Mouse (Mus musculus) heart, embryonic 10.5 days (tissue): ENCODE data around the gene Rasgef1a. TPM values are rescaled to one million over a fixed set of nuclear protein-coding genes. Genes with fewer than 3 reads are reported as not detected.

Experiments used
- DNase-seq: peaks from one replicate; pipeline ENCODE4 v3.0.0-alpha.2; 2017; ENCODE audit warnings: low spot score
- H3K27ac ChIP-seq: fragments of 300-500 bp; sonication (generic); 2 replicates; pipeline ENCODE4 v1.5.1; 2016; ENCODE audit warnings: mild to moderate bottlenecking
- H3K27me3 ChIP-seq: fragments of 300-500 bp; sonication (generic); 2 replicates; pipeline ENCODE4 v1.6.1; 2016; ENCODE audit warnings: mild to moderate bottlenecking; ENCODE audit not compliant: poor library complexity, insufficient read depth, severe bottlenecking
- H3K36me3 ChIP-seq: fragments of 300-500 bp; sonication (generic); 2 replicates; pipeline ENCODE4 v1.6.1; 2016; ENCODE audit warnings: mild to moderate bottlenecking, moderate library complexity
- H3K4me1 ChIP-seq: fragments of 300-500 bp; sonication (generic); 2 replicates; pipeline ENCODE4 v1.6.1; 2016; ENCODE audit warnings: mild to moderate bottlenecking
- H3K4me3 ChIP-seq: fragments of 300-500 bp; sonication (generic); 2 replicates; pipeline ENCODE4 v1.5.1; 2016; ENCODE audit warnings: mild to moderate bottlenecking, moderate library complexity
- H3K9me3 ChIP-seq: fragments of 300-500 bp; sonication (generic); 2 replicates; pipeline ENCODE4 v1.6.1; 2016; ENCODE audit warnings: mild to moderate bottlenecking, moderate library complexity
- WGBS: fragments of 180-500 bp; shearing (Covaris S2); methylation state at CpG from one replicate; pipeline ENCODE4 v1.1.7; 2016; 5-methylcytosine and 5-hydroxymethylcytosine counted together
- microRNA-seq: library from miRNA; unstranded; fragments of <30 nt; microRNA quantifications from one replicate; pipeline ENCODE4, GENCODE M21; 2017
- polyA plus RNA-seq: library from polyadenylated mRNA; unstranded; fragments of >200 nt; fragmentation: Nextera tagmentation; extraction: Ambion mirVana; gene quantifications from 2 replicates; pipeline ENCODE4 v1.2.1, GENCODE M21; 2016

Rasgef1a gene
- polyA plus RNA-seq, 1 experiment from 2014 or later: 0.35 TPM

GRCm38 (mm10) chr6:118127827-118128487, 116.7 kb downstream of the Rasgef1a start:
- Histone ChIP-seq H3K9me3 (no peaks in the 10 kb centered on the region), H3K36me3 (peaks cover 9% of the 10 kb centered on the region), H3K4me1 (peaks cover 20% of the 10 kb centered on the region; the same call in 1 of the 2 replicates), H3K27me3 (no peaks in the 10 kb centered on the region), H3K27ac (no peak overlapping the region), H3K4me3 (no peak overlapping the region)
- no peak for DNase-seq
- WGBS: 14% methylated on average over 6 of the region's 6 CpGs

GRCm38 (mm10) chr6:118130022-118130421, 118.8 kb downstream of the Rasgef1a start:
- Histone ChIP-seq H3K27me3 (no peaks in the 10 kb centered on the region), H3K4me1 (peaks cover 20% of the 10 kb centered on the region; the same call in 1 of the 2 replicates), H3K27ac (no peak overlapping the region), H3K36me3 (peaks cover 4% of the 10 kb centered on the region), H3K9me3 (no peaks in the 10 kb centered on the region), H3K4me3 (no peak overlapping the region)
- 69% methylated on average over 2 of the region's 2 CpGs for WGBS
- no peak for DNase-seq

DNA sequence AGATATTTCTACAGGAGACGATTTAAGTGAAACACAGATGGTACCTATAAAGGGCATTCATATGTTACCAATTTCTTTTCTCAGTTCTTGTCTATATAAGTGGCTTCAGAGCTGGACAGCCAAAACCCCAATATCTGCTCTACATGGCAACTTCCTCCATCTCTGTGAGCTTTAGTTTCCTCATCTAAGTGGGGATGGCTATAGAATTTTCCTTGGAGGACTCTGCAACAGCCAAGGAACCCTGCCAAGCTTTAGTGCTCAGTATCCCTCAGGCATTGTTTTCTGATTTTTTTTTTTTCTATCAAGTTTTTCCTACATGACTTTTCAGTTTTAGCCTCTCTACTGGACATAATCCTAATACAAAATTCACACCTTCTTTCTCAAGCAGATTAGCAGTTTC, 123.2 kb downstream of the Rasgef1a start:
- no peak overlapping the region for H3K4me3 ChIP-seq
- H3K27ac ChIP-seq: no peak overlapping the region
- H3K36me3 ChIP-seq: no peaks in the 10 kb centered on the region
- H3K4me1 ChIP-seq: 0 out of 2 replicates have a peak, but pooled peaks cover 2% of the 10 kb centered on the region
- WGBS: 87% methylated on average over 1 of the region's 1 CpGs
- no peaks in the 10 kb centered on the region for H3K27me3 ChIP-seq
- no peak for DNase-seq
- H3K9me3 ChIP-seq: no peaks in the 10 kb centered on the region

- DNase-seq: no peak
- 0 out of 2 replicates have a peak, but pooled peaks cover 2% of the 10 kb centered on the region for H3K4me1 ChIP-seq
These were observed 125.9 kb downstream of the Rasgef1a start for GRCm38 (mm10) chr6:118137148-118137547.

DNA sequence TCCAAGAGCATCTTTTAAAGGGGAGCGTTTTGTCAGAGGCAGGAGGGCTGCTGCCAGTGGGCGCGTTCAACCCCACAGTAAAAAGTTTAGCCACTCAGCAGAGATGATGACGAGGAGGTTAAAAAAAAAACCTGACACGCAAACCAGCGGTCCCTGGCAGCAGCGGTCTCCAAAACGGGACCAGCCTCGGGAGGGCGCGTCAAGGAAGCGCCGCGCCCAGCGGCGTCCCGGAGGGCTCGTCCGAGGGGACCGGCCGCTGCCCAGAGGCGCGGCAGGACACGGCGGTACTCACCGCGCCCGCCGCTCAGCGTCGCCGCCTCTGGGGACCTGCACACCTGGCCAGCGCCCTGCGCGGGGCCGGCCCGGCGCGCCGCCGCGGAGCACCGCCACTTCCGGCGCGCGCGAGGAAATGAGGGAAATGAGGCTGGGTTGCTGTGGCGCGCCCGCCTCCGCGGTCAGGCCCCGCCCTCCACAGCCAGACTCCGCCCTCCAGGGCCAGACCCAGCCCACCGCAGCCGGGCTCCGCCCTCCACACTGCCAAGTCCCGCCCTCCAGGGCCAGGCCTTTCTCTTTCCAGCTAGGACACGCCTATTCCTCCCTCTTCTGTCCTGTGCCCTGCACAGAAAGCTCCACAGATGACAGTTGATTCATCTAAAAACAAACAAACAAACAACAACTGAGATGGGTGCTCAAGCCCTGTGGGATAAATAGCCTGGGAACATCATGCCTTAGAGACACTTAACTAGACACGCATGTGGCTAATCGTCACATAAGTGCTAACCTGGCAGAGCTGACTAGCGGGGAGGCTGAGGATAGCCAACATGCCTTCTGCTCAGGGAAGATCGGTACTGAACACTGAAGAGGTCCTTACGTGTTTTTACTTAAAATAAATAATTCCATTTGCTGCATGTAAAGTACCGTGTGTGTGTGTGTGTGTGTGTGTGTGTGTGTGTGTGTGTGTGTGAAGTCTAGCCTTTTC, 127.8 kb downstream of the Rasgef1a start, which contains the start of gene Csgalnact2:
Gene Csgalnact2, minus strand, starts transcription at position 410 of the 979 bp plus-strand sequence.
- no peaks in the 10 kb centered on the region; the same call in 1 of the 2 replicates for H3K27me3 ChIP-seq
- H3K4me3 ChIP-seq: peak within 1 kb of the TSS; percentile 84
- WGBS: 7% methylated on average over 66 of the region's 66 CpGs
- 0 out of 2 replicates have a peak, but pooled peaks cover 2% of the 10 kb centered on the region for H3K4me1 ChIP-seq
- no peaks in the 10 kb centered on the region for H3K9me3 ChIP-seq
- H3K36me3 ChIP-seq: no peaks in the 10 kb centered on the region
- DNase-seq: peak; percentile 97
- peak within 1 kb of the TSS; percentile 95 for H3K27ac ChIP-seq

More at GRCm38 (mm10) chr6:118137148-118137547, 125.9 kb downstream of the Rasgef1a start:
- H3K9me3 ChIP-seq: no peaks in the 10 kb centered on the region
- no peak overlapping the region for H3K4me3 ChIP-seq
- 72% methylated on average over 2 of the region's 2 CpGs for WGBS
- H3K36me3 ChIP-seq: no peaks in the 10 kb centered on the region
- no peak overlapping the region for H3K27ac ChIP-seq
- no peaks in the 10 kb centered on the region; the same call in 1 of the 2 replicates for H3K27me3 ChIP-seq

DNA sequence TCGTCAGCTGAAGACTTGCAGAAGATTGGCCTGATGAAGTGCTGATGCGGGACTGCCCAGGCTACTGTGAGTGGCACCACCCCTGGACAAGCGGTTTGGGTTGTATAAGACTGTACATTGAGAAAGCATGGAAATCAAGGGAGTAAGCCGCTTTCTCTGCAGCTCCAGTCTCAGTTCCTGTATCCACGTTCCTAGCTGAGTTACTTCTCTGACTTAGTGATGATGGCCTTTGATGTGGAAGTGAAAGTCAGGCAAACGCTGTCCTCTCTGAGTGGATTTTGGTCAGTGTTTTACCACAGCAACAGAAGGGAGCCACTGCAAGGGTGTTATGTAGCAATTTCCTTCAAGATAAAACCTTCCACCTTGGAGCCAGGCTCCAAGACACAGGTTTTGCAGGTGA, 129.7 kb downstream of the Rasgef1a start:
- Histone ChIP-seq H3K9me3 (0 out of 2 replicates have a peak, but pooled peaks cover 3% of the 10 kb centered on the region), H3K27me3 (no peaks in the 10 kb centered on the region; the same call in 1 of the 2 replicates), H3K27ac (no peak overlapping the region), H3K4me1 (0 out of 2 replicates have a peak, but pooled peaks cover 2% of the 10 kb centered on the region), H3K4me3 (no peak overlapping the region), H3K36me3 (no peaks in the 10 kb centered on the region)
- no peak for DNase-seq
- 76% methylated on average over 6 of the region's 6 CpGs for WGBS

Small RNA genes within 50 kb of the gene (microRNA-seq; reads per million reads assigned to microRNA genes)
- not detected for gene Mir7044

Other genes starting within 250 kb of the Rasgef1a start
- gene Zfp637, start 170.3 kb upstream of the Rasgef1a start, polyA plus RNA-seq: 58.5 and 73.6 TPM in 2 replicates
- 4.2 and 6.3 TPM in 2 replicates for gene Zfp239, start 149.3 kb upstream of the Rasgef1a start, polyA plus RNA-seq
- gene Hnrnpf, start 111.1 kb upstream of the Rasgef1a start, polyA plus RNA-seq: 660 and 767 TPM in 2 replicates
- 2.2 and 4.1 TPM in 2 replicates for gene Fxyd4, start 73.7 kb upstream of the Rasgef1a start, polyA plus RNA-seq
- gene Csgalnact2, start 127.7 kb downstream of the Rasgef1a start, polyA plus RNA-seq: 7.3 and 10.5 TPM in 2 replicates
- gene Ret, start 186.3 kb downstream of the Rasgef1a start, polyA plus RNA-seq: 0.06 and 1.3 TPM in 2 replicates